Mouse (Mus musculus): ENCODE data around the gene Ago1. TPM values are rescaled to one million over a fixed set of nuclear protein-coding genes. Genes with fewer than 3 reads are reported as not detected.

Ago1 gene
- total RNA-seq, 2 experiments from 2014 or later, result 10.4 to 12.0 TPM

DNA sequence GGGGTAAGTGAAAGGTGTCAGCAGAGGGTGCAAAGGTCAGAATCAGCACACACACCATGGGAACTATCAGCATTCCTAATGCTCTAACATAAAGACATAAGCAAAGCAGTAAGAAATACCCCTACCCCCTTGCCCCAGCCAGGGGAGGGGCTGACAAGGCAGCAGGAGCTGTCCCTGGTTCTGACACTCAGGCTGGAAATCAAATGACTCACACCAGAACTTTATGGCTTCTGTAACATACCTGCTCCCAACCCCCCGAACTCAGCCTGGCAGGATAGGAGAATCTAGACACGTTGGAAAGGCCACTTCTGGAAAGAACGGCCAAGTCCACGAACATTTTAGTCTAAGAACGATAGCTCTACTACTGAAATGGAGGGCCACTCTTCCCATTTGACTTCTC lies 4.6 kb upstream of the Ago1 start:
- DNase-seq, result no peak

- no peak for DNase-seq
Observed at GRCm38 (mm10) chr4:126469334-126469733, 951 bp upstream of the Ago1 start.

DNA sequence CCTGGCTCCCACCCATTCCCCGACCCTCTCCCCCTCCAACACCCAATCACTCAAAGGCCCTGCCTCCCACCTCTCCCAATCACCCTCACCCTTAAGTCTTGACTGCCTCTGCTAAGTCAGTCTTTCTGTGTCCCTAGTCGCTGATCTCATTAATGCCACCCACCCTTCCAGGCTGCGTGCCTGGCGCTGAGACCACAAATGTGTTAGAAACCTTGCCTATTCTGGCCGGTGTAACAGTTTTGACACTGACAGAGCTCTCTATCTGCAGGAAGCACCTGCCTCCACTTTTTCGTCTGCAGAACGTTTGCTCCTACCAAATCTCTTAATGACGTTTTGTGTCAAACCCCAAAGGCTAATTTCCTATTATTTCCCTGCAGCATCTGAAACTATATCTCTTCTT lies 542 bp upstream of the Ago1 start:
- no peak for DNase-seq

- peak; percentile 40 to 51 for DNase-seq
Observed at GRCm38 (mm10) chr4:126467721-126468284, 580 bp downstream of the Ago1 start.

DNA sequence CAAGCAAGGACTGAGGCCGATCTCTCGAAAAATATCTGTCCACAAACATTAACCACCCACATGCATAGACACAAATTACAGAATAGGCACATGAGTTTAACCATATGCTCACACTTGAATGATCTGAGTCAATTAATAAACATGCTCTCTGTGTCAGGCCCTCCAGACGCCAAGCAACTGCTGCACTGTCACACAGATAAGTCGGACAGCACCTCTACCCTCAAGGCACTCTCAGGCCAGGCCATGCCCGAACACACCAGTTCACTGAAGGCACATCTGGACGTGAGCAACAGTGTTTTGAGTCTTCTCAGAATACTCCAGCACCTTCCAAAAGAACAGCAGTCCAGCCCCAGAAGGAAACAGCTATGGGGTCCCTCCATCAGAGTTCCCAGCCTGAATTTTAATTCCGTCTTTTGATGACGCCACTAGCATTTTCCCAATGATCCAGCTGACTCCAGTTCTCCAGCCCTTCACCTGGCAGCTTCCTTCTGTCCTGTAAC lies 2.1 kb downstream of the Ago1 start:
- no peak for DNase-seq

DNA sequence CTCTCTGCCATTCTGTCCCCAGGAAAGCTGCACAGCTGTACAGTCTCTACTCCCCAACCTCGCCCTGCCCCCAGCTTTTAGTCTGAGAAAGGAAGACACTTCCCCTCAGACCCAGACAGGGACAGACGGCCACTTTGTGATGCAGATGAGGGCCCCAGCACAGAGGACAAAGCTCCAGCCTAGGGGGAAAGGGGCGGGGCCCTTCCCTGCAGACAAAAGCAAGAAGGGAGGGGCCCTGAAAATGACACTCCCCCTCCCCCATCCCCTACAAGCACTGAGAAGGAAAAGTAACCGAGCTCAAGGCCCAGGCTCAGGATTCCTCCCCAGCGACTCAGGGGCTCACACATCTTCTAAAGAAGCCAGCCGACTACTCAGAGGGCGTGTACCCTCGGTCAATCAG lies 2.5 kb downstream of the Ago1 start:
- DNase-seq, result peak in 1 of 2 experiments; percentile 18

GRCm38 (mm10) chr4:126464892-126465235 lies 3.5 kb downstream of the Ago1 start:
- no peak for DNase-seq

DNA sequence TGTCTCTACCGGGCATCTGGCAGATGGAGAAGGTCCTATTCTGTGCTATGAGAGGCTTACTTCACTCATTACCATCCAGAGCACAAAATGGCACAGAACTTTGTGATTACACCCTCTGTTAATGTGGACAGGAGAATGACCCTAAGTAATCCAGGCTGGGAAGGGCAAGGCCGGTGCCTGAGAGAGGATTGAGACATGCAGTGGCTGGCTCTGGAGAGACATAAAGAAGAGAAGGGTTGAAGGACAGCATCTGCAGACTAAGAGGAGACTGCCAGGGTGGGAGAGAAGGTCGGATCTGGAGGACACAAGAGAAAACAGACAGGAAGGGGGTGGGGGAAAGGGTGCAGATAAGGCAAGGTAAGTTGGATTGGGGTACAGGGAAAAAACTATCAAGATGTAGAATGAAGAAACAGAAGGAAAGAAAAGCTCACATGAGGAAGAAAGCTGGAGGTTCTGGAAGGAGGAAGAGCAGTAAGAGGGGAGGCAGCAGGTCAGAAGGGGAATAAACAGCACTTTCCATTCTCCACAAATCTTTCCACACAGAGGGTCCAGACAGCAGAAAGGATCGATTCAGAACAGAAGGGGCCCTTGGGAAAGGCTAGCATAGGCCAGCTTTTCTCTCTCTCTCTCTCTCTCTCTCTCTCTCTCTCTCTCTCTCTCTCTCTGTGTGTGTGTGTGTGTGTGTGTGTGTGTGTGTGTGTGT lies 4.0 kb downstream of the Ago1 start:
- no peak for DNase-seq

DNA sequence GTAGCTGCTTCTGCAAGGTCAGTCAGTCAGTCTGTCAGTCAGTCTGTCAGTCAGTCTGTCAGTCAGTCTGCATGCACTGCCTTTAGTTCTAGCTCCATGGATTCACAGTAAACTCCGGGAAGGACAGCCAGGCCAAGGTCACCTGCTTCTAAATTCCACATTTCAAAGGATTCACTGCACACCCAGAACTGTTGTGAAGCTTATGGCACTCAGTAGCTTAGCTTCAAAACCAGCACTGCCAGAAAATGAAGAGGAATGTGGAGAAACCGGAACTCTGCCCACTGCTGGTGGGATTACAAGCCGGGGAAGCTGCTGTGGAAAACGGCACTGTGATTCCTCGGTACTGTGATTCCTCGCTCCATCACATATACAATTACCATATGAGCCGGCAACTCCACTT lies 12.9 kb downstream of the Ago1 start:
- no peak for DNase-seq

GRCm38 (mm10) chr4:126454547-126455254 lies 13.7 kb downstream of the Ago1 start:
- no peak for DNase-seq

GRCm38 (mm10) chr4:126450268-126450667 lies 18.1 kb downstream of the Ago1 start:
- DNase-seq, result no peak

- DNase-seq, result peak in 1 of 2 experiments; percentile 12
Observed at GRCm38 (mm10) chr4:126447126-126447525, 21.3 kb downstream of the Ago1 start.

- DNase-seq, result peak in 1 of 2 experiments; percentile 17
Observed at GRCm38 (mm10) chr4:126444528-126444927, 23.9 kb downstream of the Ago1 start.

DNA sequence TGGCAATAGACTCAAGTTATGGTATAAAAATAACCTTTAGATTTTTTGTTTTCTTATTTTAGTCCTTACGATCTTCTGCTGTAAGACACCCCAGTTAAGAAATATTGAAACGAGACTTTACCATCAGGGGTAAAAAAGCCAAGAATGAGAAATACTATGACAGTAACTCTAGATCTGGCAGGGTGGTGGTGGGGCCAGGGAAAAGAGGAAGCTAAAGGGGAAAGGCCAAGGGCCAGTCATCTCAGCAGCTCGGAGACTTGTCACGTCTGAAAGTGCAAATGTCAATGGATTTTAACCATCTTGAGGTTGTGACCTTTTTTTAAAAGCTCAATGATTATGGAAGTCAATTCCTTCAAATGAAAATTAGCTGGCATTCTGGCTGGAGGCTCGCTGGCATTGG lies 30.1 kb downstream of the Ago1 start:
- peak in 1 of 2 experiments; percentile 11 for DNase-seq

DNA sequence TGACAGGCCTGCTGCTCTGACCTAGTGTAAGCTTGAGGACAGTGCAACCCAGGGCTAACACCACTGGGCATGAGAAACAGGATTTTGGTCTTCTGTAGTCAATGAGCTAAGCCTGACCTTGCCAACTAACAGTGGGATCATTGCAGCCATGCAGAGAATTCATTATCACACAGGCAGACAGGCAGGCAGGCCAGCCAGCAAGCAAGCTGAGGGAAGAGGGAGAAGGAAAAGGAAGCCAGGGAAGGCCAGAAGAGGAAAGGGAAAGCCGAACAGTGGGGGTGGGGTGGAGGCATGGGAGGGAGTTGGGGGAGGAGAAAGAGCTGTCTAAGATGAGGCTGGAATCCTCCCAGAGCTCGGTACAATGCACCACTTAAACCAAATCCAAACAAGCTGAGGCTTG lies 32.1 kb downstream of the Ago1 start:
- DNase-seq, result no peak

GRCm38 (mm10) chr4:126434094-126434493 lies 34.3 kb downstream of the Ago1 start:
- no peak for DNase-seq

- peak in 1 of 2 experiments; percentile 17 for DNase-seq
Observed at GRCm38 (mm10) chr4:126433175-126433574, 35.2 kb downstream of the Ago1 start.

GRCm38 (mm10) chr4:126431746-126432145 lies 36.6 kb downstream of the Ago1 start:
- no peak for DNase-seq

DNA sequence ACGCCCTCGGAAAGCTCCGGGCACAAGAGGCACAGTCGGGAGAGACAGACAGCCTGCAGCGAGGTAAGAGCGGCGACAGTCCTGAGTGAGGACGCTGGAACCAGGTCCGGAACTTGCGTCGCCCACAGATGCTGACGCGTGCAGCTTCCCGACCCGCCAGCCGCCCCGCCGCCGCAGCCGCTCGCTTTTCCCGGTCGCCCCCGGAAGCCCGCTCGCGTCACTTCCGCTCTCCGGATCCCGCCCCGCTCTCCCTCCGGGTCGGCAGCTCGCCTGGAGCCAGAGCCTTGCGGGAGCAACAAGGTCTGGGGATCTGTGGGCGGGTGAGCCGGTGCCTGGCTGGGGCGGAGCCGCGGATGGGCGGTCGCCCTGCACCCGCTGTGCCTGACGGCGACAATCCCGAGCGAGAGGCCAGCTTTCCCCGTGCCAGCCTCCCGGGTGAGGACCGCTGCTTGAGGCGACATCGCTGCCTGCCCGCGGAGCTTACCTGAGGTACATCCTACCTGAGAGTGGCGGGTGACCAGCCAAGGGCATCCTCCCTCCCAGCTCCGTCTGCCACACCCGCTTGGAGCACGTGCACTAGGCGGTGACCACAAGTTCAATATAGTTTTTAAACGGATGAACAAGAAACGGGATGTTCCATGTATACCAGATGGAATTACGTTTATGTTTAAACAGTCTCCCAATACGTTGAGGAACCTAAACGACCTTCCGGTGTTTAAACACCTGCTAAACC lies 38.9 kb downstream of the Ago1 start, which contains the start of gene Ago3:
Ago3 (minus strand) TSS at position 210 of the 733 bp plus-strand sequence.
- peak; percentile 97 for DNase-seq

GRCm38 (mm10) chr4:126428682-126429346 lies 39.6 kb downstream of the Ago1 start:
- no peak for DNase-seq

DNA sequence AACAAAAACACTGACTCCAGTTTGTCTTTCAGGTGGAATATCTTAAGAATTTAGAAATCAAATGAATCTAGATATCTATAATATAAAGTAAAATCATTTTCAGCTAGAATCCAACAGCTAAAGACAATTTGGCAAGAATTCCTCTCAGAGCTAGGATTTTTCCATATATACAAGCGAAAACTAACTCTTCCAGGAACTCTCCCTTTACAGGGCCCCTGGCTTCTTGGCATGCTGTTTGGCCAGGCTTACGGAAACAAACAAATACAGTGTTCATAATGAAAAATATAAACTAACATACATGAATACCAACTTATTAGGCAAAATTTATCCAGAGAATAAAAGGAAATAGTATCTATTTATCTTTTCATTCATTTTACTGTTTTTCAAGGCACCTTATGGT lies 44.5 kb downstream of the Ago1 start:
- DNase-seq, result no peak

GRCm38 (mm10) chr4:126415707-126416106 lies 52.7 kb downstream of the Ago1 start:
- no peak for DNase-seq
